Mouse (Mus musculus): Measurements from ENCODE around the gene Oprl1. TPM values are rescaled to one million over a fixed set of nuclear protein-coding genes. Genes with fewer than 3 reads are reported as not detected.
A peak's percentile ranks its signal among the peaks of the same experiment; 100 is the strongest.

The Oprl1 gene
- polyA plus RNA-seq, 1 experiment from 2014 or later, result 82.3 TPM

DNA sequence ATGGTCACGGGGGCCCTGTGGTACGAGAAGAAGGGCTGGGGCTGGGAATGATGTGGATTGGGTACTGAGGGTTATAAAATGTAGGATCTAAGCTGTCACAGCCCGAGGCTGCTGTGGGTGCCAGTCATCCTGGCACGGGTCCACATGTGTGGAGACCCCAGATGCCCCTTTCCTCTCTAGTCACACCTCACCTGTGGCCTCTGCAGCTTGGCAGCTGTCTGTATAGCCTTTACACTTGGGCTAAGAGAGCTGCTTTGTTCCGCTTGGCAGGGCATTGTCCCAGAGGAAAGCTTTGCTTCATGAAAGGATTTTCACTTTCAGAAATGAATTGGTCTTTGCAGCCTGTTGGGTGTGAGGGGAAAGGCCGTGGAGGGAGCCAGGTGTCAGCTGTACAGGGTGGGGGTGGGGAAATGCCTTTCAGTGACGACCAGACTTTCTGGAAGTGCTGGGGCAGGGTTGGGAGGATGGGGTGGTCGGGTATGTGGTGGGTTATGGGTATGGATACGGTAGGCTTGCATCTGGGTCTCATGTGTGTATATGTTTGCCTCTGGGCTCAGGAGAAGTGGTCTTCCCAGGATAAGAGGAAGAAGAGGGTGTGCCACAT lies 12.9 kb downstream of the Oprl1 start:
- peaks cover 38% of the 10 kb centered on the region for H3K36me3 ChIP-seq
- H3K4me1 ChIP-seq (replicated peaks), result peaks cover 21% of the 10 kb centered on the region
- peak overlapping the region; percentile 35; the same call in 1 of the 2 replicates for H3K27ac ChIP-seq
- H3K9ac ChIP-seq (replicated peaks), result 0 out of 2 replicates have a peak overlapping the region, but pooled peaks have one; percentile 37
- H3K27me3 ChIP-seq, result no peaks in the 10 kb centered on the region
- H3K4me3 ChIP-seq (replicated peaks), result no peak overlapping the region
- ATAC-seq, result peak; percentile 77
- no peaks in the 10 kb centered on the region for H3K9me3 ChIP-seq
- H3K4me2 ChIP-seq (replicated peaks), result no peak overlapping the region
- WGBS, result 36% methylated on average over 9 of the region's 9 CpGs

DNA sequence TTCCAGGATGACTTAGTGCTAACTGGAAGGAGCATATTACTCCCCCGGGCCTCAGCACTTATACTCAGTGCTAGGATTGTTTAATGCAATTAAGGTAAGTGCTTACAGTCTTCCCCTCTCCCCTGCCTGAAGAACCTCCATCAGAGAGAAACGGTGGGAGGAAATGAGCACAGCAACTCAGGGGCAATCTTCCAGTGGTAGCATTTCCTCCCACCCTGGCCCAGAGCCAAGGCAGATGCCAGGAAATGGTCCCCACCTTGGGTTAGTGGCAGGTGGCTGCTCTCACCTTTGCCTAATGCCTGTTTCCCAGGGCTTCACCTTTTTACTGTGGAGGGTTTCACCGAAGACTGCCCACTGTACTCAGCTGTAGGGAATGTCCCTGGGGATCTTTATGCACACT lies 15.2 kb downstream of the Oprl1 start:
- 70% methylated on average over 3 of the region's 3 CpGs for WGBS
- H3K4me3 ChIP-seq (replicated peaks), result no peak overlapping the region
- no peak overlapping the region for H3K27ac ChIP-seq
- peaks cover 15% of the 10 kb centered on the region for H3K4me1 ChIP-seq (replicated peaks)
- H3K36me3 ChIP-seq, result peaks cover 35% of the 10 kb centered on the region
- no peaks in the 10 kb centered on the region for H3K9me3 ChIP-seq
- ATAC-seq, result no peak
- H3K9ac ChIP-seq (replicated peaks), result no peak overlapping the region
- no peaks in the 10 kb centered on the region for H3K27me3 ChIP-seq
- no peak overlapping the region for H3K4me2 ChIP-seq (replicated peaks)

DNA sequence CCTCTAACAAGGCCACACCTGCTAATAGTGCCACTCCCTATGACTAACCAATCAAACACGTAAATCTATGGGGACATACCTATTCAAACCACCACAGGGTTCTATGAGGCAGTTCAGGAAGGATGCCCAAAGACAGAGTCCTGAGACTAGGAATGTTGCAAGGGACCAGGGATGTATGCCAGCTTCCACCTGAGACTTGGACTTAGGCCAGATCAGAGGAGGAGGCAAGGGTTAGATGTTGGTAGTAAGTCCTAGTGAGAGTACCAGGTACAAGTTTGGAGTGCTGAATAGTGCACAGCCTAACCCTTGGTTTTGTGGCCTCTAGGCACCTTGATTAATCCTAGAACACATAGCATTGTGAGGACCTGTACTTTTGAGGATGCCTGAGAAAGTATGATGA lies 37.8 kb downstream of the Oprl1 start:
- no peaks in the 10 kb centered on the region for H3K9me3 ChIP-seq
- no peak for ATAC-seq
- no peak overlapping the region for H3K27ac ChIP-seq
- WGBS, result 76% methylated on average over 1 of the region's 1 CpGs
- H3K4me1 ChIP-seq (replicated peaks), result no peaks in the 10 kb centered on the region
- H3K4me2 ChIP-seq (replicated peaks), result no peak overlapping the region
- H3K27me3 ChIP-seq, result no peaks in the 10 kb centered on the region
- no peaks in the 10 kb centered on the region for H3K36me3 ChIP-seq
- H3K4me3 ChIP-seq (replicated peaks), result no peak overlapping the region
- no peak overlapping the region for H3K9ac ChIP-seq (replicated peaks)

DNA sequence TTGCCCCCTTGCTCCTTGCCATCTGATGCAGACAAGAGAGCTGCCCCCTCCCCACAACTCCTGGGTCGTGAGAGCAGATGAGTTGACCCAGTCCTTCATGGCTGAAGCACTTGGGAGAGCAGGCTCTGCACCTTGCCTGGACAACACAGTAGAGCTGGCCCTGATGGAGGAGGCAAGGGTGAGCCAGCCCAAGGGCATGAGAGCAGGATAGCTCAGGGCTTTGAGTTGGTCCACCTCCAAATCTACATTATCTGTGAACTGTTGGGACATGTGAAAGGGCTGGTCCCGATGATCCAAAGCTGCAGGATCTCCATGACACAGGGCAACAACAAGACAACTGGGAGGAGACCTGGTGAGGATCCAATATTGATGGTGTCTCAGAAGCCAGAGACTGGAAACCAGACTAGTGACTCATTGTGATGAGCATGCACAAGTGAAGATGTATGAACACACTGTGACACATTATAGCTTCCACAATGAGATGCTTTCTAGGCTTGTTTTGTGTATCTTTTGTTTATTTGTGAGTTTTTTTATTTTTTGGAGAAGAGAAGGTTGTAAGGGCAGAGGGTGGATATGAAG lies 43.4 kb downstream of the Oprl1 start:
- H3K27me3 ChIP-seq, result no peaks in the 10 kb centered on the region
- no peaks in the 10 kb centered on the region for H3K36me3 ChIP-seq
- H3K4me1 ChIP-seq (replicated peaks), result peaks cover 44% of the 10 kb centered on the region
- no peak overlapping the region for H3K4me2 ChIP-seq (replicated peaks)
- H3K9ac ChIP-seq (replicated peaks), result no peak overlapping the region
- peak overlapping the region; percentile 82; the same call in 1 of the 2 replicates for H3K27ac ChIP-seq
- no peak overlapping the region for H3K4me3 ChIP-seq (replicated peaks)
- no peaks in the 10 kb centered on the region for H3K9me3 ChIP-seq
- ATAC-seq, result no peak
- WGBS, result 61% methylated on average over 2 of the region's 2 CpGs

DNA sequence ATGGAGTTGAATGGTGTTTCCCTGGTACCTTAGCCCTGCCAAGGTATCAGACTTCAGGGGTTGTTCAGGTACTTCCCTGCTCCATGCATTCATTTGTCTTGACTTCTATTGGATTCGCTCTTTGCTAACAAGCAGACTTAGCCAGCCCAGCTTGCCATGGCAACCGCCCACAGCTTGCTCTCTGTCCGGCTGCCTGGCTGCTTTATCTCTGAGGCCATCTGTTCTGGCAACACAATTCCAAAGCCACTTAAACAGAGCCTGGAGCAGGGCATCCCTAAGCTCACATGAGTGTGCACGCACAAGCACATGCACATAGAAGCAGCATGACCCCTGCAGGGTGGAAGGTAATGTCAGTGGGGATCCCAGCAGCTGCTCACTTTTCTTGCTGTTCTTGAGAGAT lies 44.2 kb downstream of the Oprl1 start:
- peak overlapping the region; percentile 82 for H3K27ac ChIP-seq
- H3K36me3 ChIP-seq, result no peaks in the 10 kb centered on the region
- peaks cover 52% of the 10 kb centered on the region for H3K4me1 ChIP-seq (replicated peaks)
- no peak overlapping the region for H3K9ac ChIP-seq (replicated peaks)
- H3K27me3 ChIP-seq, result no peaks in the 10 kb centered on the region
- no peak overlapping the region for H3K4me3 ChIP-seq (replicated peaks)
- H3K4me2 ChIP-seq (replicated peaks), result 0 out of 2 replicates have a peak overlapping the region, but pooled peaks have one; percentile 9
- WGBS, result 6% methylated on average over 4 of the region's 4 CpGs
- ATAC-seq, result peak; percentile 68
- no peaks in the 10 kb centered on the region for H3K9me3 ChIP-seq

DNA sequence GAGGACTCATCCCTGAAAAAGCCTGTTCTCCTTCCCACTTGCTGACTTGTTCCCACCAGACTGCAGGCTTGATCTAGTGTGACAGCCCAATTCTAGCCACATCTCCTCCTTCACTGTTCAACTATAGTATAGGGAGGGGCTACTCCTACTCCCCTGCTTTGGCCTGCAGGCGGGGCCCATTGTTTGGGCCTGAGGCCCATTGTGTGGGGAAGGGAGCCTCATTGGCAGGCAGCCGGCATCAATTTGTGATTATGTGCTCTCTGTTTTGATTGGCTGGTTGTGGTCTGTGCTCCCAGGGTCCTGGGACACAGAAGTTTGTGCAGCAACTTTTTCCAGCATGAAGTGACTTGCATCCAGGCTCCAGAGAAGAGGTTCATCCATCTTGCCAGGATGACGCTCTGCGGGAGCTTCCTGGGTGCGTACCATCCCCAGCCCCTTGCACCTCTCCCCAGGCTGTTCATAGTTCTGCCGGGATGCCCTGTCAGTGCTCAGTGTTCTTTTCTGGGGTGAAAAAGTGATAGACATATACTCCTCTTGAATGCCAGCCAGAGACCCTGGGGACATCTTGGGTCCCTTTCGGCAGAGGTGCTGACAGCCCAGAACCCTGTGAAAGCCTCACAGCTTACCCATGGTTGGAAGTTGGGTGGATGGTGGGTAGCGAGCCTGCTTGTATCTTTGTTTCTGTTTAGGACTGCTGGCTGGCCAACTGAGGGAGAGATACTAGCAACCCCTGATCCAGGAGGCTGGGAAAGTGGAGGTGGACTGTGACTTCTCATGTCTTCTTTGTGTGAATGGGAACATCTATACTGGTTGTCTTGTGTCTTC lies 48.4 kb downstream of the Oprl1 start, which contains the start of gene Myt1:
Myt1 (plus strand) TSS at position 327 of the 825 bp plus-strand sequence.
- ATAC-seq, result peak; percentile 80
- peaks cover 72% of the 10 kb centered on the region for H3K4me1 ChIP-seq (replicated peaks)
- 8% methylated on average over 8 of the region's 8 CpGs for WGBS

DNA sequence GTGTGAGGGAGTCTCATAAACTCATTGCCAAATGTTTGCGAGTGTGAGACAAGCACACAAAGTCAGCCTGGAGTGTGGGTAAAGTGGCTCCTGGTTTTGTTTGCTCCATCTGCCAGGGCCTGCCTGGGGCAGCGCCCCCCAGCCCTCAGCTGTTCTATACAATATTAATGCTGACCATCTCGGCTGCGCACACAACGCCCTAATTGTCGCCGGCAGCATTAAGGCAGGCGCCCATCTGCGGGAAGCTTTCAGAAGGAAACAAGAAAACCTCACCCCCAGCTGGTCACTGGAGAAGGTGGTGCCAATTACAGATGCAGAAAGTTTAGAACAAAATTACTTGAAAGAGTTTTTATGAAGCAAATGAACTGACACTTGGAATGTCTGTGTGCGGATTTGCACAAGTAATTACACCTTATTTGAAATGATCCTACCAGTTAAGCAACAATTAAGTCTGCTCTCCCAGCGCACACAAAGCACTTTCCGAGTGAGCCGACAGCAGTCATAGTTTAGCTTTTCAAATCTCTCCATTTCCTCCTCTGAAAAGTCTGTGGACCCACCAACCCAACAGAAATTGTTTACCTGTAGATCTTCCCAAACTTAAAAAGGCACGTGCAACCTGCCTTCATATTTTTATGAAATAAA lies 49.2 kb downstream of the Oprl1 start:
- Histone ChIP-seq H3K4me3 (replicated peaks) (peak overlapping the region; percentile 67), H3K27me3 (no peaks in the 10 kb centered on the region), H3K36me3 (no peaks in the 10 kb centered on the region), H3K27ac (peak overlapping the region; percentile 96), H3K9me3 (no peaks in the 10 kb centered on the region), H3K4me1 (replicated peaks) (peaks cover 72% of the 10 kb centered on the region), H3K4me2 (replicated peaks) (peak overlapping the region; percentile 82), H3K9ac (replicated peaks) (peak overlapping the region; percentile 66)
- peak; percentile 22 for ATAC-seq
- 4% methylated on average over 14 of the region's 14 CpGs for WGBS

More for the DNA sequence above, 48.4 kb downstream of the Oprl1 start, which contains the start of gene Myt1:
- H3K4me3 ChIP-seq (replicated peaks), result peak within 1 kb of the TSS; percentile 67
- peak within 1 kb of the TSS; percentile 96 for H3K27ac ChIP-seq
- H3K4me2 ChIP-seq (replicated peaks), result peak within 1 kb of the TSS; percentile 82
- no peaks in the 10 kb centered on the region for H3K9me3 ChIP-seq
- no peaks in the 10 kb centered on the region for H3K36me3 ChIP-seq
- no peaks in the 10 kb centered on the region for H3K27me3 ChIP-seq
- H3K9ac ChIP-seq (replicated peaks), result peak within 1 kb of the TSS; percentile 66

GRCm38 (mm10) chr2:181764600-181764999 lies 49.8 kb downstream of the Oprl1 start:
- 0% methylated on average over 10 of the region's 10 CpGs for WGBS
- ATAC-seq, result peak; percentile 53
- H3K4me2 ChIP-seq (replicated peaks), result peak overlapping the region; percentile 82
- peak overlapping the region; percentile 66 for H3K9ac ChIP-seq (replicated peaks)
- no peaks in the 10 kb centered on the region for H3K9me3 ChIP-seq
- peak overlapping the region; percentile 96 for H3K27ac ChIP-seq
- H3K36me3 ChIP-seq, result no peaks in the 10 kb centered on the region
- H3K4me3 ChIP-seq (replicated peaks), result peak overlapping the region; percentile 67
- H3K4me1 ChIP-seq (replicated peaks), result peaks cover 72% of the 10 kb centered on the region
- no peaks in the 10 kb centered on the region for H3K27me3 ChIP-seq

GRCm38 (mm10) chr2:181765251-181765650 lies 50.4 kb downstream of the Oprl1 start:
- Histone ChIP-seq H3K36me3 (no peaks in the 10 kb centered on the region), H3K4me2 (replicated peaks) (peak overlapping the region; percentile 82), H3K9ac (replicated peaks) (peak overlapping the region; percentile 66), H3K4me1 (replicated peaks) (peaks cover 72% of the 10 kb centered on the region), H3K9me3 (no peaks in the 10 kb centered on the region), H3K27me3 (no peaks in the 10 kb centered on the region), H3K4me3 (replicated peaks) (peak overlapping the region; percentile 67), H3K27ac (peak overlapping the region; percentile 96)
- no peak for ATAC-seq
- 31% methylated on average over 4 of the region's 4 CpGs for WGBS

DNA sequence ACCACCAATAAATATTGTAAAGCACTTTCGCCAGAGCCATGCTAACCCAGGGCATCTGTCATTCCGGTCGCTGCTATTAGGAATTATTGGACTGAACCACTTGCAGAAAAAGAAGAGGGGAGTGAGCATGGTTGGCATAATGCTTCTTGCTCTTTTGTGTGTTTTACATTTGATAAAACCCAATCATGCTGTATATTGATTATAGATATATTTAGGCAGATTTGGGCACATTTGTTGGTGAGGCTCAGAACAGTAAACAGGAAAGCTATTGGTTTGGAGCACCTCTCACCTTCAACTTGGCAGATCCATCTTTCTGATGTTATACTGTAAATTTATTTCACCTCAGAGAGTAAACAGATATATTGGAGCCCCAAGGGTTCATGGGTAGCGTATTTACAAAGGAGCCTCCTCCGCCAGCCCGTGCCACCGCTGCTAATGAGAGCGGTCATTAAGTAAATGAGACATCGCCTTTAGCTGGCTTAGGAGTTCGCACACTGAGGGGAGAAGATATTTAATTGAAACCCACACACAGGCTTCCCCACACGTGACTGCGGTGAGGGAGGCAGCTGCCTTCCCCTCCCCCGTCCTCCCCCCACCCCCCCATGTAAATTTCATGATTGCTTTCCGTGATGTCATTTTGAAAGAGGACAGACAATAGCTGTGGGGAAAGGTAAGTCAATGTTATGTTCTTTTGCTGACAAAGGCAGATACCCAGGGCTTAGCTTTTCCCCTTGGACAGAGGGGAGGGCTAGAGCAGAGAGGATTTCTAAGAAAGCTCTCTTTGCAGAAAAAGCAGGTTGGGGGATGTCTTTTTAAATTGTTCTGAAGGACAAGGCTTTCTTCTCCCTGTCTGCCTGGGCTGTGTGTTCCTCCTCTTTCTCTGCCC lies 52.1 kb downstream of the Oprl1 start:
- peak; percentile 73 for ATAC-seq
- Histone ChIP-seq H3K9ac (replicated peaks) (peak overlapping the region; percentile 84), H3K27ac (peak overlapping the region; percentile 95), H3K27me3 (no peaks in the 10 kb centered on the region), H3K36me3 (no peaks in the 10 kb centered on the region), H3K4me2 (replicated peaks) (peak overlapping the region; percentile 82), H3K4me3 (replicated peaks) (peak overlapping the region; percentile 67), H3K9me3 (no peaks in the 10 kb centered on the region), H3K4me1 (replicated peaks) (peaks cover 71% of the 10 kb centered on the region)
- WGBS, result 21% methylated on average over 14 of the region's 14 CpGs

DNA sequence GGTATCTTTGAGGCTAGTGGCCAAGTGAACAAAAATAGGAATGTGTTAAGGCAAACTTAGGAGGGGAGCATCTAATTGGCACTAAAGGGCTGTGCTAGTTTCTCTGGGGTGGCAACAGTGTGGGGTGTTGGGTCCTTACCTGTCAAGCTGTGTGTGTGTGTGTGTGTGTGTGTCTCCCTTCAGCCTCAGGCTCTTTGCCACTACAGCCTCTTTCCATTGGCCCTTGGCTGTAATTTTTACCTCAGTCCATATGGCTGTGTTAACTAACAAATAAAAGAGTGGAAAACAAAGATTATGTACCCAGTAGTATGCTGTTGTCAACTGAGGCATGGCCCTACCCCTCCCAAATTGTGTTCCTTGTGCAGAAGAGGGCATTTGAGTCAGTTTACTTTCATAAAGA lies 53.6 kb downstream of the Oprl1 start:
- Histone ChIP-seq H3K27ac (0 out of 2 replicates have a peak overlapping the region, but pooled peaks have one; percentile 9), H3K4me1 (replicated peaks) (peaks cover 73% of the 10 kb centered on the region), H3K4me2 (replicated peaks) (peak overlapping the region; percentile 82), H3K9ac (replicated peaks) (peak overlapping the region; percentile 84), H3K9me3 (no peaks in the 10 kb centered on the region), H3K36me3 (no peaks in the 10 kb centered on the region), H3K27me3 (no peaks in the 10 kb centered on the region), H3K4me3 (replicated peaks) (peak overlapping the region; percentile 67)
- ATAC-seq, result no peak

Measured in midbrain, embryonic 13.5 days (tissue).